In the genomic region with DNA sequence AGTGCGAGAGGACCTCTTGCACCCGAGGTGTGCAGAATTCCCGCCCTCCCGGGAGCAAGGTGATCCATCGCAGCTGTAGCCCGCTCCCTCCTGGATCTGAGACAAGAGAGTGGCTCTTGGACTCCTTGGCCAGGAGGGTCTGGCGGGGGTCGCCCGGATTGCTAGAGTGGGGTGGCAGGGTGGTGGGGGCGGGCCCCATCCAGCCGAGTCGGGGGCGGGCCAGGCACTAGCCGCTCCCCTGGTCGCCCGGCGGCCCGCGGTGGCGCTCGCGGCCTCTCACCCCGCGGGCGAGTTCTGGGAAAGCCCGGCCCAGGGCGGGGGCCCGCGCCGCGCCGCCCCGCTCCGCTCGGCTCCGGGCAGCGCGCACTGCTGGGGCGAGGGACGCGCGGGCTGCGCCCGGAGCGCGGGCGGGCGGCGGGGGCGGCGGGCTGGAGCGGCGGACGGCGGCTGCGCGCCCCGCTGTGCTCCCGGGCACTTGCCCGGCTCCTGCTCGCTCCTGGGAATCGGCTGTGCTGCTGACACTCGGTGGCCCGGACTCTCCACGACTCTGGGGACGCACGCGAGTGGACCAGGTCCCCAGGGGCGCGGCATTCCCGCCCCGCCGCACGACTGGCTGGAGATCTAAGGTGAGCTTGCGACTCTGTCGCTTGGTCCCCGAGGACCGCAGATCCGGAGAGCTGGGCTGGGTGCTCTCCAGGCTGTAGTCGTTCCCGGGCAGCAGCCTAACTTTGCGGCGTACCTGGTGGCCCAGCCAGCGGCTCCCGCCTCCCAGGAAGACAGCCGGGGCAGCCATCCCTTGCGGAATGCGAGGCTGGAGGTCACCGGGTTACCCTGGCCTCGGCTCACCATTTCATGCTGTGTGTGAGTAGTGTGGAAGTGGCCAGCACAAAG, we compare ENCODE assay signal across 8 mouse cellular contexts. TPM values are rescaled to one million over a fixed set of nuclear protein-coding genes. Genes with fewer than 3 reads are reported as not detected.
DNase-seq lines count a peak whose midpoint lies in the region; ATAC-seq and TF ChIP-seq lines count a peak whose summit lies in the region.

A gene (plus strand): TSS at position 379 of the 891 bp plus-strand sequence.

- peak within 1 kb of the TSS; percentile 33; the same call in 1 of the 2 replicates for H3K4me3 ChIP-seq in spleen, adult 2 months (ENCODE audit: extremely low read depth, insufficient read depth, insufficient read length)
- peak within 1 kb of the TSS; percentile 60 for H3K4me3 ChIP-seq in embryonic fibroblast, embryonic 13.5 days (ENCODE audit: insufficient read depth, low read length)
- H3K4me3 ChIP-seq in limb, embryonic 10.5 days, result peak within 1 kb of the TSS; percentile 77
- H3K4me3 ChIP-seq in midbrain, embryonic 11.5 days (ENCODE audit: low read depth, low read length), result peak within 1 kb of the TSS; percentile 61

- TF ChIP-seq POLR2A in spleen, adult 2 months (IDR thresholded peaks at IDR 0.05; ENCODE audit: low read depth, low read length), result no peak
- no peak for TF ChIP-seq POLR2A in embryonic fibroblast, embryonic 13.5 days (IDR thresholded peaks at IDR 0.05; ENCODE audit: low read depth, low read length)

- TF ChIP-seq CTCF in spleen, adult 2 months (IDR thresholded peaks at IDR 0.05; ENCODE audit: extremely low read depth, insufficient read depth, insufficient read length, insufficient replicate concordance), result no peak
- TF ChIP-seq CTCF in embryonic fibroblast, embryonic 13.5 days (IDR thresholded peaks at IDR 0.05; ENCODE audit: borderline replicate concordance, insufficient read depth, low read length), result no peak

- H3K27ac ChIP-seq in spleen, adult 2 months (ENCODE audit: insufficient read depth, low read length), result no peak within 1 kb of the TSS
- H3K27ac ChIP-seq in embryonic fibroblast, embryonic 13.5 days (ENCODE audit: insufficient read depth, low read length), result no peak within 1 kb of the TSS
- H3K27ac ChIP-seq in limb, embryonic 10.5 days, result peak within 1 kb of the TSS; percentile 89
- no peak within 1 kb of the TSS for H3K27ac ChIP-seq in midbrain, embryonic 11.5 days (ENCODE audit: low read depth, low read length)

- peak within 1 kb of the TSS; percentile 71 for H3K9ac ChIP-seq in midbrain, embryonic 11.5 days (ENCODE audit: low read length)

- H3K9me3 ChIP-seq in limb, embryonic 10.5 days (replicated peaks), result no peaks in the 10 kb centered on the region
- H3K9me3 ChIP-seq in midbrain, embryonic 11.5 days (ENCODE audit: control insufficient read depth, low read length), result no peaks in the 10 kb centered on the region

- peaks cover 8% of the 10 kb centered on the region for H3K27me3 ChIP-seq in spleen, adult 2 months (ENCODE audit: control insufficient read depth, insufficient read depth, low read length)
- peaks cover 39% of the 10 kb centered on the region for H3K27me3 ChIP-seq in limb, embryonic 10.5 days (ENCODE audit: low read depth, poor library complexity, severe bottlenecking)
- peaks cover 24% of the 10 kb centered on the region for H3K27me3 ChIP-seq in midbrain, embryonic 11.5 days (ENCODE audit: control insufficient read depth, insufficient read depth, low read length)

- WGBS in spleen, adult 2 months, result 3% methylated on average over 77 of the region's 90 CpGs
- under 1% methylated on average over 70 of the region's 90 CpGs for WGBS in limb, embryonic 10.5 days
- under 1% methylated on average over 50 of the region's 90 CpGs for WGBS in midbrain, embryonic 11.5 days

- H3K4me2 ChIP-seq in midbrain, embryonic 11.5 days, result peak within 1 kb of the TSS; percentile 97

- H3K4me1 ChIP-seq in spleen, adult 2 months (ENCODE audit: control insufficient read depth, insufficient read depth, insufficient read length), result no peaks in the 10 kb centered on the region
- 0 out of 2 replicates have a peak, but pooled peaks cover 5% of the 10 kb centered on the region for H3K4me1 ChIP-seq in embryonic fibroblast, embryonic 13.5 days (ENCODE audit: control insufficient read depth, insufficient read depth, low read length)
- H3K4me1 ChIP-seq in limb, embryonic 10.5 days, result peaks cover 48% of the 10 kb centered on the region
- peaks cover 25% of the 10 kb centered on the region for H3K4me1 ChIP-seq in midbrain, embryonic 11.5 days (ENCODE audit: control insufficient read depth, insufficient read depth, low read length)

- DNase-seq in spleen, adult 2 months (ENCODE audit: low read depth in 1 of 2, low spot score in 2 of 2), result no peak
- DNase-seq in spleen, postnatal 14 days (ENCODE audit: low spot score in 2 of 2), result no peak
- DNase-seq in heart, postnatal 10 days, result peak; percentile 63 to 68
- DNase-seq in limb, embryonic 10.5 days (ENCODE audit: low spot score), result peak; percentile 72
- peak; percentile 95 for DNase-seq in midbrain, embryonic 11.5 days (ENCODE audit: low spot score, missing footprints)
- DNase-seq in urinary bladder, postnatal 25 days (ENCODE audit: low spot score), result peak; percentile 56

- intact Hi-C loops in heart, postnatal 10 days (cut with DNase I), result loop anchor here (5.0 kb wide), 1 partner anchor 51 kb away; no protein-coding TSS in a partner anchor

- no peaks in the 10 kb centered on the region for H3K36me3 ChIP-seq in spleen, adult 2 months (ENCODE audit: control insufficient read depth, insufficient read depth, low read length)
- H3K36me3 ChIP-seq in limb, embryonic 10.5 days, result no peaks in the 10 kb centered on the region
- no peaks in the 10 kb centered on the region for H3K36me3 ChIP-seq in midbrain, embryonic 11.5 days (ENCODE audit: control insufficient read depth, insufficient read depth, low read length)

- ATAC-seq in midbrain, embryonic 11.5 days (ENCODE audit: low FRiP score), result peak; percentile 89
- no peak for ATAC-seq in erythroid progenitor cell, adult 5-6 weeks (replicated peaks; ENCODE audit: low FRiP score, poor library complexity, severe bottlenecking)

RNA-seq across cellular contexts. Expression of the gene that starts here (rescaled TPM):
- polyA plus RNA-seq in spleen, adult 2 months (2012; rRNA removed), result 1.7 and 2.6 TPM in 2 replicates
- 6.0 and 10.8 TPM in 2 replicates for polyA plus RNA-seq in embryonic fibroblast, embryonic 13.5 days (2011; ENCODE audit: insufficient read length, low read depth, missing spikeins)
- 10 to 100 TPM; 30.4 to 35.3 TPM for total RNA-seq in heart, postnatal 10 days (2021)
- 1.6 and 2.6 TPM in 2 replicates for polyA plus RNA-seq in limb, embryonic 10.5 days (2016; fragmentation: Nextera tagmentation; extraction: Ambion mirVana)
- polyA plus RNA-seq in midbrain, embryonic 11.5 days (2014; fragmentation: Nextera tagmentation; extraction: Ambion mirVana), result 4.1 and 4.3 TPM in 2 replicates
- not detected in 2 replicates for total RNA-seq in erythroid progenitor cell, adult 5-6 weeks (2015; ENCODE audit: low replicate concordance)
- total RNA-seq in erythroid progenitor cell, adult 5-6 weeks (2017; ENCODE audit: low replicate concordance), result 0.23 TPM in 1 of 2 replicates, not detected in the other

Comparison
In these comparisons a context has a peak if more than half of its experiments do, and no peak if none do; other contexts are left out.
1. RNA of the gene that starts here (total RNA-seq): 30.4 to 35.3 TPM in heart, postnatal 10 days; 0.23 TPM in erythroid progenitor cell, adult 5-6 weeks; every median in the first group is over 10 times any median in the second.
2. DNase-seq: peak in heart, postnatal 10 days (2 of 2), limb, embryonic 10.5 days (single experiment), midbrain, embryonic 11.5 days (single experiment) and urinary bladder, postnatal 25 days (single experiment); none in spleen, adult 2 months (0 of 2) and spleen, postnatal 14 days (0 of 2).
3. Peak in every context shown above with its lines, with median percentiles within 50 percentile points of each other: H3K4me3 ChIP-seq.